Comparison of ENCODE assay signal across 10 mouse cellular contexts in the genomic region with DNA sequence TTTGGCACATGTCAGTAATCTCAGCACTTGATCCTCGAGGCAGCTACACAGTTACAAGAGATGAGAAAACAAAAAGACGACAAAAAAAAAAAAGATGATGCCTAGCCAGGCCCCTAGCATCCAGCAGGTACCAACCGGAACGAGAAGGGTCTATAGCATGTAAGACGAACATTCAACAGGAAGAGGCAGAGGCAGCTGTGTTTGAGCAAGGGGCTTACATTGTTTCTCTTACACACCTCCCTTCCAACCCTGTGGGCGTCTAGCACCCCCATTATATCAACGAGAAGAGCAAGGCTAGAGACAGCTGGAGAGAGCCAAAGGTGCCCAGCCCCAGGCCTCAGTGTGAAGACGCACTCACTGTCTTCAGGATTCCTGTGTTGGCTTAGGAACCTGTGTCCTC. TPM values are rescaled to one million over a fixed set of nuclear protein-coding genes. Genes with fewer than 3 reads are reported as not detected.
DNase-seq lines count a peak whose midpoint lies in the region; ATAC-seq lines count a peak whose summit lies in the region.
"Had no signal": no experiment of that assay in that cellular context is flagged by ENCODE, and none has a peak within 500 bp of the region (broad histone marks: within the 10 kb centered on the region; RNA-seq: fewer than 3 reads in every experiment).

No protein-coding gene starts in this region.

- no peaks in the 10 kb centered on the region for H3K9me3 ChIP-seq in hindbrain, embryonic 12.5 days (replicated peaks)
- no peaks in the 10 kb centered on the region for H3K9me3 ChIP-seq in hindbrain, embryonic 16.5 days (ENCODE audit: control insufficient read depth, low read length)
- H3K9me3 ChIP-seq in limb, embryonic 11.5 days (ENCODE audit: control insufficient read depth, low read length): no peaks in the 10 kb centered on the region

- H3K4me3 ChIP-seq in hindbrain, embryonic 12.5 days: no peak overlapping the region
- no peak overlapping the region for H3K4me3 ChIP-seq in hindbrain, embryonic 16.5 days (ENCODE audit: low read length)
- H3K4me3 ChIP-seq in limb, embryonic 11.5 days (ENCODE audit: low read depth, low read length): no peak overlapping the region

- H3K27ac ChIP-seq in hindbrain, embryonic 12.5 days: no peak overlapping the region
- H3K27ac ChIP-seq in hindbrain, embryonic 16.5 days (ENCODE audit: low read depth, low read length): no peak overlapping the region
- 0 out of 2 replicates have a peak overlapping the region, but pooled peaks have one; percentile 95 for H3K27ac ChIP-seq in limb, embryonic 11.5 days (replicated peaks; ENCODE audit: low read depth, low read length)

- peak overlapping the region; percentile 90; the same call in 1 of the 2 replicates for H3K4me2 ChIP-seq in hindbrain, embryonic 12.5 days (replicated peaks)
- no peak overlapping the region for H3K4me2 ChIP-seq in hindbrain, embryonic 16.5 days (ENCODE audit: low read length)
- peak overlapping the region; percentile 90; the same call in 1 of the 2 replicates for H3K4me2 ChIP-seq in limb, embryonic 11.5 days (ENCODE audit: low read depth, severe bottlenecking)

- peaks cover 39% of the 10 kb centered on the region for H3K4me1 ChIP-seq in hindbrain, embryonic 12.5 days
- H3K4me1 ChIP-seq in hindbrain, embryonic 16.5 days (ENCODE audit: control insufficient read depth, insufficient read depth, low read depth, low read length): peaks cover 42% of the 10 kb centered on the region
- H3K4me1 ChIP-seq in limb, embryonic 11.5 days (ENCODE audit: control insufficient read depth, insufficient read depth, low read length): peaks cover 20% of the 10 kb centered on the region

- WGBS in hindbrain, embryonic 12.5 days: 71% methylated on average over 8 of the region's 8 CpGs
- WGBS in hindbrain, embryonic 16.5 days: 73% methylated on average over 8 of the region's 8 CpGs
- WGBS in limb, embryonic 11.5 days: 74% methylated on average over 8 of the region's 8 CpGs

- peak; percentile 36 for DNase-seq in thymus, postnatal 25 days
- no peak for DNase-seq in thymus, adult 18-20 months
- DNase-seq in limb, embryonic 11.5 days (ENCODE audit: low spot score): no peak
- no peak for DNase-seq in B cell, adult 2 months
- DNase-seq in layer of hippocampus, adult 8-10 months (ENCODE audit: low spot score in 2 of 2): no peak
- no peak for DNase-seq in right cerebral cortex, adult 2 months (ENCODE audit: low spot score in 2 of 2)
- DNase-seq: lung, postnatal 10 days had no signal

- H3K27me3 ChIP-seq in hindbrain, embryonic 12.5 days: no peaks in the 10 kb centered on the region
- H3K27me3 ChIP-seq in hindbrain, embryonic 16.5 days (replicated peaks; ENCODE audit: control insufficient read depth, insufficient read depth, low read length): no peaks in the 10 kb centered on the region
- H3K27me3 ChIP-seq in limb, embryonic 11.5 days (ENCODE audit: control insufficient read depth, insufficient read depth, low read length): no peaks in the 10 kb centered on the region

- H3K9ac ChIP-seq in hindbrain, embryonic 12.5 days: no peak overlapping the region
- no peak overlapping the region for H3K9ac ChIP-seq in hindbrain, embryonic 16.5 days (ENCODE audit: low read depth, low read length)
- H3K9ac ChIP-seq in limb, embryonic 11.5 days (ENCODE audit: low read length): peak overlapping the region; percentile 28; the same call in 1 of the 2 replicates

- no peak for ATAC-seq in hindbrain, embryonic 12.5 days (ENCODE audit: low FRiP score)
- ATAC-seq in hindbrain, embryonic 16.5 days: no peak
- no peak for ATAC-seq in limb, embryonic 11.5 days (ENCODE audit: insufficient number of reproducible peaks, low FRiP score, low TSS enrichment, low read depth)

- H3K36me3 ChIP-seq in hindbrain, embryonic 12.5 days: peaks cover 6% of the 10 kb centered on the region; the same call in 1 of the 2 replicates
- H3K36me3 ChIP-seq in hindbrain, embryonic 16.5 days (ENCODE audit: control insufficient read depth, insufficient read depth, low read length): no peaks in the 10 kb centered on the region
- H3K36me3 ChIP-seq in limb, embryonic 11.5 days (ENCODE audit: control insufficient read depth, insufficient read depth, low read length): peaks cover 3% of the 10 kb centered on the region; the same call in 1 of the 2 replicates

RNA-seq across cellular contexts. Expression of gene Tk1, which starts 1.0 kb away (rescaled TPM):
- 57.9 and 59.0 TPM in 2 replicates for polyA plus RNA-seq in hindbrain, embryonic 12.5 days (2016; fragmentation: Nextera tagmentation; extraction: Ambion mirVana)
- polyA plus RNA-seq in hindbrain, embryonic 16.5 days (2015; fragmentation: Nextera tagmentation; extraction: Ambion mirVana): 19.6 and 21.2 TPM in 2 replicates
- polyA plus RNA-seq in limb, embryonic 11.5 days (2014; fragmentation: Nextera tagmentation; extraction: Ambion mirVana): 126 and 138 TPM in 2 replicates
- 1 to 10 TPM in 1 of 4 experiments, under 1 TPM in 3; 0.54 to 1.3 (median 0.88) TPM for total RNA-seq in layer of hippocampus, adult 8-10 months (2022)

RNA-seq across cellular contexts. Expression of gene Afmid, which starts 1.2 kb away (rescaled TPM):
- polyA plus RNA-seq in hindbrain, embryonic 12.5 days (2016; fragmentation: Nextera tagmentation; extraction: Ambion mirVana): 2.9 and 4.6 TPM in 2 replicates
- 7.0 and 8.5 TPM in 2 replicates for polyA plus RNA-seq in hindbrain, embryonic 16.5 days (2015; fragmentation: Nextera tagmentation; extraction: Ambion mirVana)
- 3.1 and 3.2 TPM in 2 replicates for polyA plus RNA-seq in limb, embryonic 11.5 days (2014; fragmentation: Nextera tagmentation; extraction: Ambion mirVana)
- 1 to 10 TPM; 4.0 to 5.4 (median 4.2) TPM for total RNA-seq in layer of hippocampus, adult 8-10 months (2022)

RNA-seq across cellular contexts. Expression of gene Gm20708, which starts 17.4 kb away (rescaled TPM):
- polyA plus RNA-seq in hindbrain, embryonic 12.5 days (2016; fragmentation: Nextera tagmentation; extraction: Ambion mirVana): 0.47 and 0.50 TPM in 2 replicates
- 1.1 and 1.8 TPM in 2 replicates for polyA plus RNA-seq in hindbrain, embryonic 16.5 days (2015; fragmentation: Nextera tagmentation; extraction: Ambion mirVana)
- polyA plus RNA-seq in limb, embryonic 11.5 days (2014; fragmentation: Nextera tagmentation; extraction: Ambion mirVana): 0.16 TPM in 1 of 2 replicates, not detected in the other
- total RNA-seq in layer of hippocampus, adult 8-10 months (2022): 1 to 10 TPM in 3 of 4 experiments, not detected in 1; 1.7 to 2.2 (median 1.9) TPM
- total RNA-seq: hematopoietic stem cell, adult 5-6 weeks had no signal

RNA-seq across cellular contexts. Expression of gene Syngr2, which starts 17.4 kb away (rescaled TPM):
- 24.2 and 24.4 TPM in 2 replicates for polyA plus RNA-seq in hindbrain, embryonic 12.5 days (2016; fragmentation: Nextera tagmentation; extraction: Ambion mirVana)
- 17.4 and 20.9 TPM in 2 replicates for polyA plus RNA-seq in hindbrain, embryonic 16.5 days (2015; fragmentation: Nextera tagmentation; extraction: Ambion mirVana)
- polyA plus RNA-seq in limb, embryonic 11.5 days (2014; fragmentation: Nextera tagmentation; extraction: Ambion mirVana): 30.1 and 33.2 TPM in 2 replicates
- 10 to 100 TPM; 11.4 to 33.5 (median 24.5) TPM for total RNA-seq in layer of hippocampus, adult 8-10 months (2022)

RNA-seq across cellular contexts. Expression of gene Birc5, which starts 22.1 kb away (rescaled TPM):
- 181 and 190 TPM in 2 replicates for polyA plus RNA-seq in hindbrain, embryonic 12.5 days (2016; fragmentation: Nextera tagmentation; extraction: Ambion mirVana)
- 37.9 and 42.9 TPM in 2 replicates for polyA plus RNA-seq in hindbrain, embryonic 16.5 days (2015; fragmentation: Nextera tagmentation; extraction: Ambion mirVana)
- polyA plus RNA-seq in limb, embryonic 11.5 days (2014; fragmentation: Nextera tagmentation; extraction: Ambion mirVana): 400 and 435 TPM in 2 replicates
- 1 to 10 TPM in 2 of 4 experiments, under 1 TPM in 2; 0.12 to 1.6 (median 0.86) TPM for total RNA-seq in layer of hippocampus, adult 8-10 months (2022)
